Mouse (Mus musculus): ENCODE results near the gene Ddah2. TPM values are rescaled to one million over a fixed set of nuclear protein-coding genes. Genes with fewer than 3 reads are reported as not detected.

Ddah2 gene
- polyA plus RNA-seq (2012; rRNA removed): 322 and 438 TPM in 2 replicates

- peak; percentile 97 for DNase-seq (ENCODE audit: low read depth)
- TF ChIP-seq POLR2A (IDR thresholded peaks at IDR 0.05; ENCODE audit: borderline replicate concordance, extremely low read depth, insufficient read depth, insufficient read length, poor library complexity, severe bottlenecking): peak; percentile 33; the same call in 1 of the 2 replicates
- TF ChIP-seq CTCF (IDR thresholded peaks at IDR 0.05; ENCODE audit: borderline replicate concordance, extremely low read depth, insufficient read depth, insufficient read length): peak; percentile 74
Observed at GRCm38 (mm10) chr17:35058911-35059892, at the start of gene Ddah2. Ddah2 (plus strand) TSS chr17:35059035.

GRCm38 (mm10) chr17:35009586-35009985, 49.2 kb upstream of the Ddah2 start:
- DNase-seq (ENCODE audit: low read depth): no peak
- TF ChIP-seq CTCF (IDR thresholded peaks at IDR 0.05; ENCODE audit: borderline replicate concordance, extremely low read depth, insufficient read depth, insufficient read length) (no peak), POLR2A (IDR thresholded peaks at IDR 0.05; ENCODE audit: borderline replicate concordance, extremely low read depth, insufficient read depth, insufficient read length, poor library complexity, severe bottlenecking) (no peak)

GRCm38 (mm10) chr17:35011440-35011839, 47.4 kb upstream of the Ddah2 start:
- DNase-seq (ENCODE audit: low read depth): no peak
- no peak for TF ChIP-seq POLR2A (IDR thresholded peaks at IDR 0.05; ENCODE audit: borderline replicate concordance, extremely low read depth, insufficient read depth, insufficient read length, poor library complexity, severe bottlenecking)
- no peak for TF ChIP-seq CTCF (IDR thresholded peaks at IDR 0.05; ENCODE audit: borderline replicate concordance, extremely low read depth, insufficient read depth, insufficient read length)

DNA sequence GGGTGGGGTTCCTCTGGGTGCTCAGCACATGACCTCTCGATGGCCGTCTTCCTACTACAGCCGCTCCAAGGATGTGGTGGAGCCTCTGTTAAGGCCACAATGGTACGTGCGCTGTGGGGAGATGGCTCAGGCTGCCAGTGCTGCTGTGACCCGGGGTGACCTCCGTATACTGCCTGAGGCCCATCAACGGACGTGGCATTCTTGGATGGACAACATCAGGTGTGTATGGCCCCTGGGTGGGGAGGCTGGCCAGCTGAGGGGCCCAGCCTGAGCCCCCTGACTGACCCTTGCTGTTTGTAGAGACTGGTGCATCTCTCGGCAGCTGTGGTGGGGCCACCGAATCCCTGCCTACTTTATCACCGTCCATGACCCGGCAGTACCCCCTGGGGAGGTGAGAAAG, 46.4 kb upstream of the Ddah2 start:
- TF ChIP-seq POLR2A (IDR thresholded peaks at IDR 0.05; ENCODE audit: borderline replicate concordance, extremely low read depth, insufficient read depth, insufficient read length, poor library complexity, severe bottlenecking) (no peak), CTCF (IDR thresholded peaks at IDR 0.05; ENCODE audit: borderline replicate concordance, extremely low read depth, insufficient read depth, insufficient read length) (no peak)
- DNase-seq (ENCODE audit: low read depth): no peak

GRCm38 (mm10) chr17:35013221-35013620, 45.6 kb upstream of the Ddah2 start:
- no peak for TF ChIP-seq POLR2A (IDR thresholded peaks at IDR 0.05; ENCODE audit: borderline replicate concordance, extremely low read depth, insufficient read depth, insufficient read length, poor library complexity, severe bottlenecking)
- TF ChIP-seq CTCF (IDR thresholded peaks at IDR 0.05; ENCODE audit: borderline replicate concordance, extremely low read depth, insufficient read depth, insufficient read length): no peak

DNA sequence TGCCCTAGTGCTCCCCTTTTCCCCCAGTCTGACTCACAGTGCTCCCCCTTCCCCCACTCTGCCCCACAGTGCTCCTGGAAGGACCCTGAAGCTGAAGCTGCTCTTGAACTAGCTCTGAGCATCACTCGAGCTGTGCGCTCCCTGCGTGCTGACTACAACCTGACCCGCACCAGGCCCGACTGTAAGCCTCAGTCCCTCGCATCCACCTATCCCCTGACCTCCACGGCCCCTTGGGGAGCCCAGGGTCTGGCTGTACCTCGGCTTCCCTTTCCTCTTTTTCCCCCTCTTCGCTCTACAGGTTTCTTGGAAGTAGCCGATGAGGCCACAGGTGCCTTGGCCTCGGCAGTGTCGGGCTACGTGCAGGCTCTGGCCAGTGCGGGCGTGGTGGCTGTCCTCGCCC, 43.5 kb upstream of the Ddah2 start:
- DNase-seq (ENCODE audit: low read depth): no peak
- TF ChIP-seq CTCF (IDR thresholded peaks at IDR 0.05; ENCODE audit: borderline replicate concordance, extremely low read depth, insufficient read depth, insufficient read length) (no peak), POLR2A (IDR thresholded peaks at IDR 0.05; ENCODE audit: borderline replicate concordance, extremely low read depth, insufficient read depth, insufficient read length, poor library complexity, severe bottlenecking) (no peak)

More at GRCm38 (mm10) chr17:35013221-35013620, 45.6 kb upstream of the Ddah2 start:
- DNase-seq (ENCODE audit: low read depth): no peak

DNA sequence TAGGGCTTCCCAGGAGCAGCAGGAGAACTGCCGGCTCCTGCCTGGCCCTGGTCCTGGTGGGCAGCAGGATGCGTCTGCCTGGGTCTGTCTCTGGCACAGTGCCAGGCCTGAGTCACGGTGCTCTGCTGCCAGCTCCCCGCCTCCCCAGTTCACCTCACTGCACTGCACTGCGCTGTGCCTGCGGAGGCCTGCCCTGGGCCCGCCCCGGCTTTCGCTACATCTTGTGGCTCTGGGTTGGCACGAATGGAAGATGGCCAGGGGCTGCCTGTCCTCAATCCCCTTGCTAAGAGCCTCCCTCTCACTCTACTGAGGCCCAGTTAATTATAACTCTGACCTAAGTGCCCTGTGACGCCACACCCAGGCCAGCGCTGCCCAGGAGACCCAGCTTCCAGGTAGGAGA, 42.5 kb upstream of the Ddah2 start, which contains the start of gene Vwa7:
Vwa7 (plus strand) TSS at position 204 of the 400 bp plus-strand sequence.
- peak; percentile 79 for DNase-seq (ENCODE audit: low read depth)
- TF ChIP-seq POLR2A (IDR thresholded peaks at IDR 0.05; ENCODE audit: borderline replicate concordance, extremely low read depth, insufficient read depth, insufficient read length, poor library complexity, severe bottlenecking): no peak
- no peak for TF ChIP-seq CTCF (IDR thresholded peaks at IDR 0.05; ENCODE audit: borderline replicate concordance, extremely low read depth, insufficient read depth, insufficient read length)

DNA sequence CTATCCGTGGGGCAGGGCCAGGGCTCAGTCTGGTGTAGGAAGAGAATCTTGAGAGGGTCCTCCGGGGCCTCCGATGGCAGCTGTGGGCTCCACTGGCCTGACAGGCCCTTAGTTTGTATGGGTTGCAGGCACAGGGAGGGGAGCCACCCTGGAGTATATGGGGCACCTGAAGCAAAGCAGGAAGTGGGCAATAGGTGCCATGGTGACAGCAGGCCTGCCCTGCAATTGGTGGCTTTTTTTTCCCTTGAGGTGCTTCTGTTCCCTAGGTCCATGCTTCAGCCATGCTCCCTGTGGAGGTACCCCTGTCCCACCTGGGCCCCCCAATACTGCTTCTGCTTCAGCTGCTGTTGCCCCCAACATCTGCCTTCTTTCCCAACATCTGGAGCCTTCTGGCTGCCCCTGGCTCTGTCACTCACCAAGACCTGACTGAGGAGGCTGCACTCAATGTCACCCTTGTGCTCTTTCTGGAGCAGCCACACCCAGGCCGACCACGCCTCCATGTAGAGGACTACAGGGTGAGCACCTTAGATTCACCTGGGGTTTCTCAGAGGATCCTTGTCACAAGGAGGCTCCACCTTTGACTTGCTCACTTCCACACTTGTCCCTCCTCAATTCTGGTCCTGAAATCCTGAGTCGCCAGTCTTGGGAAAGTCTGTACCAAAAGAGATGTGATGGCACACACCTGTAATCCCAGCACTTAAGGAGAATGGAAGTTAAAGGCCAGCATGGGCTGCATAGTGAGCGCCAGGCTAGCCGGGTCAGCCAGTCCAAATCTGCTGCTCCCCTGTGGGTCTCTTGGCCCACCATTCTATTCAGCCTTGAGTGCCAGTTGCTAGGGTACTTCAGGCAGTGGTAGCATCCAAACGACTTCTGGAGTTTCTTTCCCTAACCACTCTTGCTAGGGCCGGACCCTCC, 41.8 kb upstream of the Ddah2 start:
- no peak for TF ChIP-seq CTCF (IDR thresholded peaks at IDR 0.05; ENCODE audit: borderline replicate concordance, extremely low read depth, insufficient read depth, insufficient read length)
- no peak for TF ChIP-seq POLR2A (IDR thresholded peaks at IDR 0.05; ENCODE audit: borderline replicate concordance, extremely low read depth, insufficient read depth, insufficient read length, poor library complexity, severe bottlenecking)
- no peak for DNase-seq (ENCODE audit: low read depth)

GRCm38 (mm10) chr17:35017706-35018030, 41.2 kb upstream of the Ddah2 start:
- DNase-seq (ENCODE audit: low read depth): no peak
- TF ChIP-seq POLR2A (IDR thresholded peaks at IDR 0.05; ENCODE audit: borderline replicate concordance, extremely low read depth, insufficient read depth, insufficient read length, poor library complexity, severe bottlenecking) (no peak), CTCF (IDR thresholded peaks at IDR 0.05; ENCODE audit: borderline replicate concordance, extremely low read depth, insufficient read depth, insufficient read length) (no peak)

- TF ChIP-seq POLR2A (IDR thresholded peaks at IDR 0.05; ENCODE audit: borderline replicate concordance, extremely low read depth, insufficient read depth, insufficient read length, poor library complexity, severe bottlenecking) (no peak), CTCF (IDR thresholded peaks at IDR 0.05; ENCODE audit: borderline replicate concordance, extremely low read depth, insufficient read depth, insufficient read length) (no peak)
- DNase-seq (ENCODE audit: low read depth): no peak
Observed at GRCm38 (mm10) chr17:35018171-35018570, 40.7 kb upstream of the Ddah2 start.

DNA sequence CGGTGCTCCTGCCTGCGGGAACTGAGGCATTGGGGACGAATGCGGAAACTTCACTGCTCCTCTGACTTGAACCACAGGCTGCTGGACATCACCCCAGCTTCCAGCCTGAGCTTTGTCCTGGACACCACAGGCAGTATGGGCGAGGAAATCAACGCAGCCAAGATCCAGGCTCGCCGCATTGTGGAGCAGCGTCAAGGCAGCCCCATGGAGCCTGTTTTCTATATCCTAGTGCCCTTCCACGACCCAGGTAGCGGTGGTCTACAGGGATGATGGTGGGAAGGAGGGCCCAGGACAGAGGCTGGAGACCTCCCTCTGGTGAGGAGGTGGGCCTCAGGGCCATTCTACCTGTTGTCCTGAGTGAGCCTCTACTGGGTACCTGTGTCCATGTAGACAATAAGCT, 38.9 kb upstream of the Ddah2 start:
- DNase-seq (ENCODE audit: low read depth): no peak
- TF ChIP-seq POLR2A (IDR thresholded peaks at IDR 0.05; ENCODE audit: borderline replicate concordance, extremely low read depth, insufficient read depth, insufficient read length, poor library complexity, severe bottlenecking) (no peak), CTCF (IDR thresholded peaks at IDR 0.05; ENCODE audit: borderline replicate concordance, extremely low read depth, insufficient read depth, insufficient read length) (no peak)

Measured in brain, embryonic 14.5 days (tissue).